28 mouse cellular contexts compared by ENCODE assay signal in the genomic region with DNA sequence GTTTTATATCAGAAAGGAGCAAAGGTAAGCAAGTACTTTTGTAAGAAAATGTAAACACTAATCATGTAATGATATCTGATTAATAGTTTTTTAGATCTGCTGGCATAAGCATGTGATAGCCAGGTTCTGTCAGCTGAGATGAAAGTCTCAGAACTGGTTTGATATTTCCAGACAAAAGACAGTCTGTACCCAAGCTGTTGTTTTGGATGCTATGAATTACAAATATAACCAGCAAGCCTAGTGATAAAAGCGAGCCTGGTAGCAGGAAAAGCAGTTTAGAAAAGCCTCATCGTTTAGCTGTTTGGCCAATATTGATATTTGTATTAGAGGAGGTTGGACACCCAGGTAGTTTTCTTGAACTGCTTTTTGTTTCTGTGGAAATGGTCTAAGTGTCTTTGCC.
DNase-seq lines count a peak whose midpoint lies in the region; ATAC-seq and TF ChIP-seq lines count a peak whose summit lies in the region.
"Had no signal": no experiment of that assay in that cellular context is flagged by ENCODE, and none has a peak within 500 bp of the region (broad histone marks: within the 10 kb centered on the region; RNA-seq: fewer than 3 reads in every experiment).

No protein-coding gene starts in this region.

- peak; percentile 18 for DNase-seq in forebrain, postnatal 0 days
- peak; percentile 23 to 49 for DNase-seq in layer of hippocampus, adult 2 months (ENCODE audit: low spot score in 2 of 2)
- DNase-seq in layer of hippocampus, postnatal 10 days (ENCODE audit: low spot score in 2 of 2), result no peak
- peak; percentile 45 for DNase-seq in layer of hippocampus, adult 9-11 months
- DNase-seq in layer of hippocampus, postnatal 36 days, result no peak
- DNase-seq: adrenal gland, adult 8-10 months; adrenal gland, postnatal 14 days; adrenal gland, postnatal 36 days; B cell, adult 2 months; cerebellum, adult 11 months; cerebellum, adult 18-20 months; cerebellum, adult 8-10 months; cerebellum, adult 9-11 months; cerebellum, postnatal 14 days; cerebellum, postnatal 36 days; embryo, embryonic 11 days had no signal

- H3K4me2 ChIP-seq in forebrain, postnatal 0 days (ENCODE audit: low read depth), result no peak overlapping the region
- no peak overlapping the region for H3K4me2 ChIP-seq in forebrain, embryonic 13.5 days
- H3K4me2 ChIP-seq: embryonic facial prominence, embryonic 13.5 days; embryonic facial prominence, embryonic 15.5 days; forebrain, embryonic 12.5 days; forebrain, embryonic 15.5 days had no signal

- H3K36me3 ChIP-seq in forebrain, postnatal 0 days (ENCODE audit: insufficient read depth), result no peaks in the 10 kb centered on the region
- no peaks in the 10 kb centered on the region for H3K36me3 ChIP-seq in forebrain, embryonic 13.5 days (ENCODE audit: poor library complexity, severe bottlenecking)
- H3K36me3 ChIP-seq: embryonic facial prominence, embryonic 13.5 days; embryonic facial prominence, embryonic 15.5 days; forebrain, embryonic 10.5 days; forebrain, embryonic 12.5 days; forebrain, embryonic 15.5 days; G1E had no signal

- H3K9ac ChIP-seq in forebrain, postnatal 0 days, result no peak overlapping the region
- no peak overlapping the region for H3K9ac ChIP-seq in forebrain, embryonic 13.5 days
- H3K9ac ChIP-seq: embryonic facial prominence, embryonic 13.5 days; embryonic facial prominence, embryonic 15.5 days; forebrain, embryonic 12.5 days; forebrain, embryonic 15.5 days had no signal

- no peaks in the 10 kb centered on the region for H3K27me3 ChIP-seq in forebrain, postnatal 0 days (ENCODE audit: insufficient read depth, low read length)
- H3K27me3 ChIP-seq in forebrain, embryonic 13.5 days, result no peaks in the 10 kb centered on the region
- H3K27me3 ChIP-seq: CH12.LX; embryonic facial prominence, embryonic 13.5 days; embryonic facial prominence, embryonic 15.5 days; forebrain, embryonic 12.5 days; forebrain, embryonic 15.5 days had no signal

- no peaks in the 10 kb centered on the region for H3K9me3 ChIP-seq in forebrain, postnatal 0 days (ENCODE audit: low read length)
- no peaks in the 10 kb centered on the region for H3K9me3 ChIP-seq in forebrain, embryonic 13.5 days (replicated peaks)
- H3K9me3 ChIP-seq: embryonic facial prominence, embryonic 13.5 days; embryonic facial prominence, embryonic 15.5 days; forebrain, embryonic 10.5 days; forebrain, embryonic 12.5 days; forebrain, embryonic 15.5 days; G1E had no signal

- no peak for ATAC-seq in forebrain, postnatal 0 days
- no peak for ATAC-seq in forebrain, embryonic 13.5 days
- ATAC-seq: activated CD4-positive, CD25-positive, alpha-beta regulatory T cell, adult 4 months; CD4-positive, CD25-positive, alpha-beta regulatory T cell, adult 4 months; forebrain, embryonic 15.5 days; Patski had no signal

- 75% methylated on average over 2 of the region's 2 CpGs for WGBS in forebrain, postnatal 0 days
- WGBS in forebrain, embryonic 13.5 days, result 89% methylated on average over 2 of the region's 2 CpGs

- no peak overlapping the region for H3K4me3 ChIP-seq in forebrain, postnatal 0 days (ENCODE audit: low read depth, low read length)
- no peak overlapping the region for H3K4me3 ChIP-seq in forebrain, embryonic 13.5 days
- no peak overlapping the region for H3K4me3 ChIP-seq in layer of hippocampus, adult 2 months
- H3K4me3 ChIP-seq: embryonic facial prominence, embryonic 13.5 days; embryonic facial prominence, embryonic 15.5 days; erythroblast, embryonic 14.5 days; forebrain, embryonic 10.5 days; forebrain, embryonic 12.5 days; forebrain, embryonic 15.5 days had no signal

- H3K27ac ChIP-seq in forebrain, postnatal 0 days (ENCODE audit: low read depth, low read length), result no peak overlapping the region
- no peak overlapping the region for H3K27ac ChIP-seq in forebrain, embryonic 13.5 days
- peak overlapping the region; percentile 55 for H3K27ac ChIP-seq in layer of hippocampus, adult 2 months
- H3K27ac ChIP-seq: embryonic facial prominence, embryonic 13.5 days; embryonic facial prominence, embryonic 15.5 days; forebrain, embryonic 10.5 days; forebrain, embryonic 12.5 days; forebrain, embryonic 15.5 days had no signal

- no peak for TF ChIP-seq CTCF in forebrain, postnatal 0 days (IDR thresholded peaks at IDR 0.05; ENCODE audit: low read depth)
- TF ChIP-seq CTCF in layer of hippocampus, adult 2 months (conservative IDR thresholded peaks at IDR 0.05), result no peak

- H3K4me1 ChIP-seq in forebrain, postnatal 0 days (ENCODE audit: insufficient read depth), result no peaks in the 10 kb centered on the region
- H3K4me1 ChIP-seq in forebrain, embryonic 13.5 days, result no peaks in the 10 kb centered on the region
- H3K4me1 ChIP-seq: embryonic facial prominence, embryonic 13.5 days; embryonic facial prominence, embryonic 15.5 days; forebrain, embryonic 10.5 days; forebrain, embryonic 12.5 days had no signal

Comparison
In these comparisons a context has a peak if more than half of its experiments do, and no peak if none do; other contexts are left out.
1. DNase-seq: peak in forebrain, postnatal 0 days (single experiment), layer of hippocampus, adult 2 months (2 of 2) and layer of hippocampus, adult 9-11 months (single experiment); none in layer of hippocampus, postnatal 10 days (0 of 2) and layer of hippocampus, postnatal 36 days (0 of 2).